Mouse (Mus musculus) cerebellum, adult 11-12 months (tissue): ENCODE measurements at regions not wholly inside any gene's neighbourhood (a gene's known extent, or its start where the extent isn't known, plus 50 kb on each side); places are given as distances from the start of the nearest gene placed in this dataset.

Experiments used
- DNase-seq: peaks from one replicate; pipeline ENCODE4 v3.0.0; 2022

DNA sequence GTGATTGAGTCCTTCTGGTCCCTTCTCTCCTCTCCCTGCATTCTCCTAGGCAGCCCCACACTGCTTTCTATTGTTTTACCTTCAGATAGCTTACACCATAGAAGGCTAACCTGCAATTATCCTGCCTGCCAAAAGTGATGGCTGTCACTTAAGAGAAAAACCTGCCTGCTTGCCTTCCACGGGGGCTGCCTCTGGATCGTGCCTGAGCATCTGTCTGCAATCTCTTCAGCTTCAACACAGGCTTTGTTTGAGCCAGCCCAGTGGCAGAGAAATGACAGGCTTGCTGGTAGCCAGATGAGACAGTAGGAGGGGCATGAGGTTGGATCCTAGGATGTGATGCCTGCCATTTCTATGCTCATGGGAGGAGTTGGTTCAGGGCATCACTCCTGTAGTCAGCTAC is 345.2 kb upstream of the Tshz3 start:
- no peak for DNase-seq

DNA sequence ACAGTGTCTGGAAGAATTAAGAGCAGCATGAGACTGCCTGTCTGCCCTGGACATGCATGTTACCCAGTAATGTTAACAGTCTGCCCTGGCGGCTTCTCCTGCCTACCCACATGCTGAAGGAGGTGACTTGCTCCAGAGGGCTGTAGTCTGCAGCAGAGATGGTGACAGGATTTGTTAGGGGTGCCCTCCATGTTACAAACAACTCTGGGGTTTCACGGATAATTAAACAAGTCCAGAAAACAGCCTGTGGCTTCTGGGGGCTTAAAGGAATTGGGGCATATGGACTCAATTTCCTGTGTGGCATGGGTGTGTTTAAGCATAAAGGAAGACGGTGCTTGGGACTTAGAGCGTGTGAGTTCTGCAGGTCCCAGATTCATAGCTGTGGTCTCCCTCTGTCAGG is 347.3 kb upstream of the Tshz3 start:
- DNase-seq: no peak

DNA sequence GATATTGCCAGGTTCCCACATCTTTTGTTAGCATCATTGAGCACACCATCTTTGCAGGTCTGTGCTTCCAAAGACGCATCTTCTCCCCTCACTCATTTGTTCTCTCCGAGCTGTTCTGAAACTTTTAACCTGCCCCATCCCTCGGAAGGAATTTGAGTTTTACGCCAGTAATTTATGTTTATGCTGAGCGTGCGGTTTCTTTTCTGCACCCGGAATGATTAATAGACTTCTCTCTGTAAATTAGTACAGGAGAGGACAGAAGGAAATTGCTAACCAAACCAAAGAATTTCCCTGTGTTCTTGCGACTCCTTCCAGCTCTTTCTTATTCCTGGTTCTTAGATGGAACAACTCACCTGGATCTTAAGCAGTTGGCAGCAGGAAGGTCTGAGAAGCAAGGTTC is 349.7 kb upstream of the Tshz3 start:
- DNase-seq: no peak

DNA sequence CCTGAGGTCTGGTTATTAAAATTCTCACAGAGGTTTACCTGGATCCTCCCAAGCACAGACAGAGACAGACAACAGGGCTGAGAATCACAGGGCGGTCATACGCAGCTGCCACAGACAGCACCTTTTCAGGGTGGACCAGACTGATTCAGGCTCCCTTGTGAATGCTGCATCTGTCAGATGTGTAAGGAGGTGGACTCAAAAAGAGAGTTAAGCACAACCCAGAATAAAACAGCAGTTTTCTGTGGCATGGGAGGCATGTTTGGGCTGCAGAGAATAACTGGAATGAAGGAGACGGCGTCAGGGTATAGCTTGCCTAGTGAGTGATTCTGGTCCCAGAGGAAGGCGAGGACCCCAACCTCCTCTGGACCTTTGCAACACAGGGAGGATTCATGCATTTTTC is 363.1 kb upstream of the Tshz3 start:
- no peak for DNase-seq

- no peak for DNase-seq
Observed at GRCm38 (mm10) chr7:36334091-36334490, 363.8 kb upstream of the Tshz3 start.

DNA sequence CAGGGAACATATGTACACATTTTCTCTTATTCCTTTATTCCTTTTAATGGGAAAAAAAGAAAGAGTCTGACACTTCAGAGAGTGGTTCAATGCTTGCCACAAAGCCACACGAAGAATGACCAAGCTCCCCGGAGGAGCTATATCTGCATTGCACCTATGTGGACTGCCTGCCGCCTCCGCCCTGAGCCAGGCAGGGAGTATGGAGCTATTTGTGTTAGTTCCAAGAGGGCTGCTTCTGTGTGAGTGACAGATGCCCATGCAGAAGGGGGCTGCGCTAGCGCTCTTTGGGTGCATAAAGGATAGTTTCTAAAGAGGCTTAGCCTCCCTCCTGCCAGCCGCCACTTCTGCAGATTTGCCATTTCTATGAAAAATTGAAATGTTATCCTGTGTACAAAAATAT is 365.3 kb upstream of the Tshz3 start:
- DNase-seq: no peak

DNA sequence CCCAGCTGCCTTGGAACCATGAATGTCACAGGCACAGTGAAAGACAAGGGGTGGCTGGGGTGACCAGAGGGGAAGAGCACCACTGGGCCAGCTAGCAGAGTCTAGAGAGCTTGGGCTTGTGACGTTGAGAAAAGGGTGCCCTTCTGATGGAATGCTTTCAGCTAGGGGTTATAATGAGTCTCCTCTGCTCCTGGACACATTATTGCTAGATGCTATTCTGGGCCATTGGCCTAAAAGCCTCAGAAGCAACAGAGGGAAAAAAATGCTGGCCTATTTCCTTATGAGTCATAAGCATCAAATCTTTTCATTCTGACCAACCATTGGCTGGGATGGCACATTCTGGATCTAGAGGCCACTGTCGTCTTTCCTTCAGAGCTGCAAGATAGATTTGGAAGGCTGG is 369.8 kb upstream of the Tshz3 start:
- no peak for DNase-seq

DNA sequence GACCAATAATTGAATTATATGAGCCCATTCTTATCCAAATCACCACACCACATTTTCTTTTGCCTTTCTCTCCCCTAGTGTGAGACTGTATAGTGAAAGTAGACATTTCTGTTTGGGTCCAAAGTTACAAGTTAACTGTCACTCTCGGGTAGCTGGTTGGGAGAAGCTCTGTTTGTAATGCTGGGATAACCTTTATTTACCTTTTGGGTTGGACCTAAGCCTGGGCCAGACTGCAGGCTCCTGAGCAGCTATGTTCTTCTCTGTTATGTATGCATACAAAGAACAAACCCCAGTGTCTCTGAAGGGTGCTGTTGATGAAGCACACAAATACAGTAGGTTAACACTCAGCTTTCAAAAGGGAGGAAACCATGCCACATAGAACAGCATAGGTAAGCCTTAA is 373.9 kb upstream of the Tshz3 start:
- DNase-seq: no peak

- DNase-seq: no peak
Observed at GRCm38 (mm10) chr7:36322181-36322580, 375.7 kb upstream of the Tshz3 start.

GRCm38 (mm10) chr7:36317466-36318212 is 380.3 kb upstream of the Tshz3 start:
- DNase-seq: no peak

GRCm38 (mm10) chr7:36313751-36314150 is 384.2 kb upstream of the Tshz3 start:
- no peak for DNase-seq

DNA sequence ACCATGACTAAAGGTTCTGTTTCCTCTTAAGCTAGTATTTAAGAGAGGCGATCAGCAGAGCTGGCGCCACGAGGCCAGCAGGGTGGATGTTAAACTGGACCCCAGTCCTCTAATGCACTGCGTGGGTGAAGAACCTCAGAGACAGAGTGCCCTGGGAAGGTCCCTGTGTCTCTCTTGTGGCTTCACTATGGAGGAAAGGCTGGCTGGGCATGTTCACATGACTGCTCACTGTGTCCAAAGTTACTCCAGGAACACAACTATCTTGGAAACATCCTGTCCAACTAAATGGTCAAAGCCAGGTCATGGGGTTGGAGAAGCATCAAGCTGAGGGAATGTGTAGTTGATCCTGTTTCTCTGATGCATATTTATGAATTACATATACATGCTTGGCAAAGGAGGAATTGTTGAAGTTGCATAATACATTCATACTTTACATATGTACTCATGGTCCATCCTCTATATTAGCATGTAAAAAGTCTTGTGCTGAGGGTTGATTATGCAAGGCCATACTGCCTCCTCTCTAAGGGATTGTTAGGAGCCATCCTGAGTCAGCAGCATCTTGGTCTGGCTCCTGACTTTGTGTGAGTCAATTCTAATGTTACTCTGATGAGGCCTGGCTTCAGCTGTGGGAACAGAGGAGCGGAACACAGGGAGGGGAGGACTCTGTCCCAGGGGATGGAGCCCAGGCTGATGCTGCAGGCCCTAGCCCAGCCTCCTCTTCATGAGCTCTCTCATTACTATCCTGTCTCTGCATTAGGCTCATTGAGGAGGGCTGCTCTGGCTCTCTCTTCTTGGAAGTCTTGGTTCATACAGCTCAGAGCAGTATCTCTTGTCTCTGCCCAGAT is 387.9 kb upstream of the Tshz3 start:
- no peak for DNase-seq

GRCm38 (mm10) chr7:36308726-36309125 is 389.2 kb upstream of the Tshz3 start:
- DNase-seq: no peak

- no peak for DNase-seq
Observed at GRCm38 (mm10) chr7:36308106-36308620, 389.8 kb upstream of the Tshz3 start.

DNA sequence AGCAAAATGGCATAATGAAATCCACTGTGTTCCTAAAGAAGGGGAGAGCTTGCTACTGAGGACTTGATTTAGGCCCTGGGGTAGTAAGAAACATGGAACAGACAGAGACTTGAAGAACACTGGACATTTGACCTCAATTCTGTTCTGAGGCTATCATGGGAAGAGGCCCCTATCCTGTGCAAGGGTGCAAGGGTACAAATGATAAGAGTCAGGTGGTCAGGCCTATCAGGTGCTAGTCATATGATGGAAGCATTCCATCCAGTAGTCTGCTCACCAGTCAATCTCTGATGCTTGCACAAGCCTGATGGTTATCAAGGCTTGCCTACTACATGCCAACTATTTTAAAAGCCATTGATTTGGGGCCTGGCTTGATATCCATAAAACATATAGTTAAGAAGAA is 420.6 kb upstream of the Tshz3 start:
- DNase-seq: no peak

DNA sequence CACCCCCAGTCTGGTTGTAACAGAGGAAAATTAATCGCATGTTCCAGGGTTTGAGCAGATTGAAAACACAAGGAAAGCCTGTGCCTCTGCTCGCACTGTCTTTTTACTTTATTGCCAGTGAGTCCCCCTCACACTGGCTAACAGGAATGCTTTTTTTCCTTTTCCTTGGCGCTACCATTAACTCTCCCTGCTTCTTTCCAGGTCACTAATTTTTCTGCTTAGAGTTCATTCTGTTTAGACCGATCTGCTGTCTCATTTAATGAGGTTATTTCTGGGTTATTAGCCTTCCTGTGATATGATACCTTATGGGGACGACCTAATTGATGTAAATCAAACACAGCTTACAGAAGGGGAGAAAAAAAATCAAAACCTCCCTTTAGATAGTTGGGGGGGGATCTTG is 429.0 kb upstream of the Tshz3 start:
- DNase-seq: no peak

DNA sequence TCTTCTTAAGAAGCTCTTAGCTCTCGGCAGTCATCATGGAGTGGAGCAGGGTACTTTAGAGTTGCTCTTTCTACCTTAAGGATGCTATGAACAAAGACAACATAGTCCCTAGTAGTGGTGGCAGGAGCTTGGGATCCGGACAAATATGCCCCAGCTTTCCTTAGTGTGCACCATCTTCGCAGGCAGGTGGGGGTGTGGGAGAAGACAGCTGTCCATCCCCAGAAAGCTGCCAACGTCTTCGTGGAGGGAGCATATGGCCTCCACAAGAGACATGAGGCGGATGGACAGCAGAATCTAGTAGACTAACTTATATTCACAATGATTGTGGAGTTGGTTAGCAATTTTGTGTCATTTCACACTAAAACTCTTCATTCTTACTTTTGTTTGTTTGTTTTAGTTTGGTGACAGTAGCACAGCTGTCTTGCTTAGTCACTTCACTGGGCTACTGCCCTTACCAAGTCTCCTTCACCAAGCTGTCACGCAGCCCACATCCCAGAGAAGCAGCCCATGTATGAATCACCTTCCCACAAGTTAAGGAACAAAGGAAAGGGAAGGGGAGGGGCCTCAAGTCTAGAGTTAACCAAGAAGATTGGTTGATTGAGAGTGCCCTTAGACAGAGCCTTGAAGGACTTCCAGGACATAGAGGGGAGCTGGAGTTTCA is 432.6 kb upstream of the Tshz3 start:
- DNase-seq: no peak

GRCm38 (mm10) chr7:36262124-36262710 is 435.7 kb upstream of the Tshz3 start:
- no peak for DNase-seq

DNA sequence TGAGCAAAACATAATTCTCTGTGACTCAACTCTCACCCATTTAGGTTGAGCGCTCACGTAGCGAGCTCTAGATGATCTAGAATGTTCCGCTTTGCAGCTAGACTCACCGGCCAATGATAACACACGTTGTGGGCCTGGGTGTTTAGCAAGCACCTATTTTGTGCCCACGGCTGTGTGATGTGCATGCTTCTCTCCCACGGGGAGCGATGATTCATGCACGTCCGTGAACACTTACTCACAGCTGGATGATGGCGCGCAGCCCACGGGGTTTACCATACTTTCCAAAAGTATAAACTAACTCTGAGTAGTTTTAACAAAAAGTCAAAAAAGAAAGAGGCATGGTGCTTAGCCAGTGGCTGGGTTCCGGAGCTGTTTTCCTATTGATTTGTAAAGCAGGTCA is 440.8 kb upstream of the Tshz3 start:
- DNase-seq: no peak

DNA sequence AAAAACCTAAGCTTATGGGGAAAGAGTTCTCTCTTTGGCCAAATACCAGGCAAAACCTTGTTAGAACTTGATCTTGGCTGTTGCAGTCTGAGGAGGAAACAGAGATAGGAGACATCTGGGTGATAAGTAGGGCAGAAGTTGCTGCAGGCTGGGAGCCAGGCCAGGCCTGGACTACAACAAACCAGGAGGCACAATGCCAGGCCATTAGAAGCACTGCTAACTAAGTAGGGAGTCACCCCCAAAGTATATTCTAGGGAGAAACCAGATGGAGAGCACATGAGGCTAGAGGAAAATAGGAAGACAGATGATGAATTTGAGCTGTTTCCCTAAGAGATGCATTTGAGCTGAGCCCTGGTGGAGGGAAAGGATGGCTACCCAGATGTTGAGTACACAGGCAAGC is 444.6 kb upstream of the Zfp507 start:
- DNase-seq: no peak

DNA sequence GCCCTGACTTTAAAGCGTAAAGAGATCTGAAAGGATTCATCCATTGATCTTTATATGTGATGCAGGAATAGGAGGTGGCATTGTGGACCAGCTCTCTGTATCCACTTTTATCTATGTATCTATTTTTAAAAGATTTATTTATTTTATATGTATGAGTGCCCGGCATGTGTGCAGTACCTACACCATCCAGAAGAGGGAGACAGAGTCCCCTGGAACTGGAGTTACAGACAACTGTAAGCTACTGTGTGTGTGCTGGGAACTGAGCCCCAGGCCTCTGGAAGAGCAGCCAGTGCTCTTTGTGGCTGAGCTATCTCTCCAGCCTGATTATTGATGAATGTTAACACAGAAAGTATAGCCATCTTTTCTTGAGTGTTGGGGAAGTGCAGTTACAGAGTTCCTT is 433.9 kb upstream of the Zfp507 start:
- DNase-seq: no peak

DNA sequence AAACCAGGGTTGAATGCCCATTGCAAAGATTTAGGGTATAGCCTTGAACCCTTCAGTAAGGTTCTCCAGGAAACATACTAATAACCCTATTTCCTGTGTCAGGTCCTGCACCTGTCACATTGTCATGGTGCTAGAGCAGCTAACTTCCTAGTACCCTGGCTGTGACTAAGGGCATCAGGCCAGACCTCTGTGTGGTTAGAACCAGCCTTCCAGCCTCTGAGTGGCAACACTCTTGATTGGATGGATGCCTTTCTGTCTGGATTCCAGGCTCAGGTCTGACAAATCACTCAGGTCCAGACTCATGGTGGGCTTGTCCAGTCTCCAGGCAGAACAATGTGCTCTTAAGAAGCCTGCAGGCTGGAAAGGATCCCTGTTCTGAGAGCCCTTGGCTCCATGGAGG is 426.2 kb upstream of the Zfp507 start:
- no peak for DNase-seq

DNA sequence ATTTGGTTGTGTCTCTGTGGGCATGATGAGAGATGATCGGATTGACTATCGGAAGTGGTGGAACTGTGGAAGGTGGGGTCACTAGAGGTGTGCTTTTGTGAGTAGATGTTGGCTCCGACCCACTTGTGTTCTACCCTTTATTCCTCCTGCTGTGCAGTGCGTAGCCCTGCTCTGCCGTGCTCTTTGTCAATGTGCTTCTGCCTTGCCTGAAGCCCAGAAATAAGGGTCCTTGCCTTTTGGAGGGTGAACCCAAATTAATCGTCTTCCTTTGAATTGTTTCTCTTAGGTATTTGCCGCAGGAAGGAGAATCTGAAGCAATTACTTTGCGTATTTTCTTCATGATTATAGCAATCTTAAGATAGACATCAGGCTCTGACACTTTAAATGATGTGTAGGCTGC is 421.6 kb upstream of the Zfp507 start:
- DNase-seq: no peak
